Mouse (Mus musculus): ENCODE data around the gene Gm16506. TPM values are rescaled to one million over a fixed set of nuclear protein-coding genes. Genes with fewer than 3 reads are reported as not detected.
"Not testable (repeated sequence)": the region's sequence is repeated elsewhere in the genome, so short reads cannot be mapped to it uniquely, and the experiment has no call there.

Gm16506 gene
- polyA plus RNA-seq (2012; rRNA removed), result not detected in 2 replicates

- not testable (repeated sequence) for DNase-seq (ENCODE audit: extremely low spot score in 1 of 2, low spot score in 1 of 2)
Measured at GRCm38 (mm10) chr14:43727385-43727784, at the start of gene Gm16506. Gene Gm16506 (minus strand): TSS chr14:43727485.

DNA sequence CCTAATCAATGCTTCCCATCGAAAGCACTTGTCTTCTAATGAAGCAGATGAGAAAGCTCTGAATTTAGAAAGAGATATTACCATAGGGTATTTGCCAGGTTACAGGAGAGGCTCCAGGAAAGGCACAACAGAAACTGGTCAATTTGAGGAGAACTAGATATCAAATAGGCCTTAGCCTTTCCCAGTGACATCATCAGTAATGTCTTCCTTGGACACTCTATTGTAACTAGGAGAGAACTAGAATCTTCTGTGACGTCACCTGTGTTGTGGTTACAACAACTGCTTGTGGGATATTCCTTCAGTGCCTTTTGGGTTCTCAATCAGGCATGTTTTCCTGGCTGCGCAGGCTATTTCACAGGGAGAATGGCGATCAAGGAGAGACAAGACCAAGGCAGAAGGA lies 20.3 kb upstream of the Gm16506 start, which contains the start of gene Gm6526:
Gene Gm6526, plus strand, starts transcription at position 301 of the 400 bp plus-strand sequence.
- DNase-seq (ENCODE audit: extremely low spot score in 1 of 2, low spot score in 1 of 2), result not testable (repeated sequence)

GRCm38 (mm10) chr14:43697621-43698020 lies 29.7 kb downstream of the Gm16506 start, which contains the start of gene Gm7324:
Gene Gm7324 (plus strand): TSS chr14:43697828.
- not testable (repeated sequence) for DNase-seq (ENCODE audit: extremely low spot score in 1 of 2, low spot score in 1 of 2)

DNA sequence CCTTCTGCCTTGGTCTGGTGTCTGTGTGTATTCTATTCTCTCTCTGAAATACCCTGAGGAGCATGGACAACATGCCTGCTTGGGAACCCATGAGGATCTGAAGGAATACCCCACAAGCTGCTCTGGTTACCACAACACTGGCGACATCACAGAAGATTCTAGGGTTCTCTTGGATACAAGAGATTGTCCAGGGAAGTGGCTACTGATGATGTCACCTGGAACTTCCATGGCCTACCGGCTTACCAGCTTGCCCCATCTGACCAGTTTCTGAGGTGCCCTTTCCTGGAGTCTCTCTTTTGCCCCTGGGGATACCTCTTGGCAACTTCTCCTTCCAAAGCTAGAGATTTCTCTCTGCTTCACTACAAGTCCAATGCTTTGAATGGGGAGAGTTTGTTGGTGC lies 50.2 kb downstream of the Gm16506 start, which contains the start of gene Gm8165:
Gene Gm8165, minus strand, starts transcription at position 101 of the 400 bp plus-strand sequence.
- DNase-seq (ENCODE audit: extremely low spot score in 1 of 2, low spot score in 1 of 2), result not testable (repeated sequence)

Other genes starting within 250 kb of the Gm16506 start
- gene Gm5799, start 183.9 kb downstream of the Gm16506 start, polyA plus RNA-seq (2012; rRNA removed), result 0.11 and 0.12 TPM in 2 replicates
- not detected in 2 replicates for gene Gm17654, start 148.3 kb downstream of the Gm16506 start, polyA plus RNA-seq (2012; rRNA removed)
- gene Gm10375, start 119.5 kb downstream of the Gm16506 start, polyA plus RNA-seq (2012; rRNA removed), result not detected in 2 replicates
- gene Gm8165, start 50.3 kb downstream of the Gm16506 start, polyA plus RNA-seq (2012; rRNA removed), result not detected in 2 replicates
- gene Gm7324, start 29.7 kb downstream of the Gm16506 start, polyA plus RNA-seq (2012; rRNA removed), result 0.40 and 0.44 TPM in 2 replicates
- not detected in 2 replicates for gene Gm6526, start 20.4 kb upstream of the Gm16506 start, polyA plus RNA-seq (2012; rRNA removed)
- gene Gm8180, start 57.3 kb upstream of the Gm16506 start, polyA plus RNA-seq (2012; rRNA removed), result not detected in 2 replicates
- 0.32 and 0.38 TPM in 2 replicates for gene Ear1, start 148.0 kb upstream of the Gm16506 start, polyA plus RNA-seq (2012; rRNA removed)
- not detected in 2 replicates for gene Ear10, start 196.1 kb upstream of the Gm16506 start, polyA plus RNA-seq (2012; rRNA removed)
- 1.2 and 1.6 TPM in 2 replicates for gene Gm8113, start 197.9 kb upstream of the Gm16506 start, polyA plus RNA-seq (2012; rRNA removed)
- gene Ang5, start 229.6 kb upstream of the Gm16506 start, polyA plus RNA-seq (2012; rRNA removed), result not detected in 2 replicates